Mouse (Mus musculus) MEL (cell line): ENCODE data around the gene Ccdc114.

ENCODE experiments used
- CHD1 ChIP-seq: IDR thresholded peaks from 2 replicates; pipeline ENCODE4 v1.6.1; 2012; ENCODE audit warnings: low read depth, mild to moderate bottlenecking, inconsistent platforms, low read length, improper control_type of control experiment
- CTCF ChIP-seq, 3 experiments: IDR thresholded peaks in 2 of 3; conservative IDR thresholded peaks in 1 of 3; 2 replicates each; pipeline ENCODE4 v1.5.1; 2011 to 2012; ENCODE audit warnings: low read length in 3 of 3, low read depth in 2 of 3, mild to moderate bottlenecking in 2 of 3, improper control_type of control experiment in 1 of 3, inconsistent platforms in 1 of 3, mixed read lengths in 1 of 3, moderate library complexity in 1 of 3; ENCODE audit not compliant: control insufficient read depth in 1 of 3, insufficient read depth in 1 of 3, poor library complexity in 1 of 3, severe bottlenecking in 1 of 3
- EP300 ChIP-seq, 2 experiments: IDR thresholded peaks; 2 replicates each; pipeline ENCODE4 v1.6.1; 2011; ENCODE audit warnings: improper control_type of control experiment in 2 of 2, low read length in 2 of 2, low read depth in 1 of 2, mild to moderate bottlenecking in 1 of 2
- GATA1 ChIP-seq: IDR thresholded peaks from 2 replicates; pipeline ENCODE4 v1.6.1; 2011; ENCODE audit warnings: low read depth, low read length, improper control_type of control experiment
- KAT2A ChIP-seq: conservative IDR thresholded peaks from 2 replicates; pipeline ENCODE4 v1.6.1; 2012; ENCODE audit warnings: low read depth, low read length, improper control_type of control experiment, inconsistent platforms
- POLR2A ChIP-seq, 2 experiments: IDR thresholded peaks; 2 replicates each; pipeline ENCODE4 v1.6.1; 2011 to 2012; ENCODE audit warnings: low read length in 2 of 2, mild to moderate bottlenecking in 2 of 2, control low read depth in 1 of 2, improper control_type of control experiment in 1 of 2, low read depth in 1 of 2, moderate library complexity in 1 of 2; ENCODE audit not compliant: control insufficient read depth in 1 of 2, insufficient read depth in 1 of 2, poor library complexity in 1 of 2
- RAD21 ChIP-seq: IDR thresholded peaks from 2 replicates; pipeline ENCODE4 v1.6.1; 2011; ENCODE audit warnings: mild to moderate bottlenecking, low read depth, low read length, improper control_type of control experiment
- USF2 ChIP-seq, 2 experiments: IDR thresholded peaks; 2 replicates each; pipeline ENCODE4 v1.6.1; 2011 to 2012; ENCODE audit warnings: improper control_type of control experiment in 2 of 2, low read length in 2 of 2, borderline replicate concordance in 1 of 2, inconsistent platforms in 1 of 2, low read depth in 1 of 2, mild to moderate bottlenecking in 1 of 2; ENCODE audit not compliant: insufficient read depth in 1 of 2

DNA sequence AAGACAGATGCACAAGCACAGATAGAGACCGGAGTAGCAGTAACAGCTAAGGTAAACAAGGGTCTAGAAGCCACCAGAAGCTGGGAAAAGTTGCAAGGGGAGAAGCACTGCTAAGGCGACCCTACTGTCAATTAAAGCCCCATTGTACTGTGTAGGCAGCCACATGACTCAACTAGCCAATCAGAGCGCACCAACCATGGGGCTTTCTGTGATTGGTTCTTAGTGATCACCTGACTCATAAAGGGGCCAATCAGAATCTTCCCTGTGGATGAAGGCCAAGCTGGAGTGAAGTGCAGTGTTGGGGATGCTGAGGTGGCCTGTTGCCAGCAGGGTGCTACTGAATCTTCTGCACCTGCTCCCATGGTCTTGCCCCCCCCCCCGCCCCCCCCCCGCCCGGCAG, 63.0 kb downstream of the Ccdc114 start:
- no peak for TF ChIP-seq POLR2A (IDR thresholded peaks at IDR 0.05; ENCODE audit: control insufficient read depth in 1 of 2, insufficient read depth in 1 of 2, low read depth in 1 of 2, low read length in 2 of 2, poor library complexity in 1 of 2)
- no peak for TF ChIP-seq GATA1
- TF ChIP-seq KAT2A: no peak
- TF ChIP-seq USF2 (IDR thresholded peaks at IDR 0.05; ENCODE audit: borderline replicate concordance in 1 of 2, insufficient read depth in 1 of 2, low read depth in 1 of 2, low read length in 2 of 2): peak; percentile 30 to 45; a peak in 2 of 4 replicates
- no peak for TF ChIP-seq CHD1
- TF ChIP-seq EP300 (IDR thresholded peaks at IDR 0.05; ENCODE audit: low read depth in 1 of 2, low read length in 2 of 2): no peak
- no peak for TF ChIP-seq CTCF (IDR thresholded peaks at IDR 0.05 in 2 of 3, conservative IDR thresholded peaks at IDR 0.05 in 1 of 3; ENCODE audit: control insufficient read depth in 1 of 3, insufficient read depth in 1 of 3, low read depth in 2 of 3, low read length in 3 of 3, poor library complexity in 1 of 3, severe bottlenecking in 1 of 3)
- no peak for TF ChIP-seq RAD21
